Mouse (Mus musculus): ENCODE measurements around the gene Naxd.

Gene Naxd

DNA sequence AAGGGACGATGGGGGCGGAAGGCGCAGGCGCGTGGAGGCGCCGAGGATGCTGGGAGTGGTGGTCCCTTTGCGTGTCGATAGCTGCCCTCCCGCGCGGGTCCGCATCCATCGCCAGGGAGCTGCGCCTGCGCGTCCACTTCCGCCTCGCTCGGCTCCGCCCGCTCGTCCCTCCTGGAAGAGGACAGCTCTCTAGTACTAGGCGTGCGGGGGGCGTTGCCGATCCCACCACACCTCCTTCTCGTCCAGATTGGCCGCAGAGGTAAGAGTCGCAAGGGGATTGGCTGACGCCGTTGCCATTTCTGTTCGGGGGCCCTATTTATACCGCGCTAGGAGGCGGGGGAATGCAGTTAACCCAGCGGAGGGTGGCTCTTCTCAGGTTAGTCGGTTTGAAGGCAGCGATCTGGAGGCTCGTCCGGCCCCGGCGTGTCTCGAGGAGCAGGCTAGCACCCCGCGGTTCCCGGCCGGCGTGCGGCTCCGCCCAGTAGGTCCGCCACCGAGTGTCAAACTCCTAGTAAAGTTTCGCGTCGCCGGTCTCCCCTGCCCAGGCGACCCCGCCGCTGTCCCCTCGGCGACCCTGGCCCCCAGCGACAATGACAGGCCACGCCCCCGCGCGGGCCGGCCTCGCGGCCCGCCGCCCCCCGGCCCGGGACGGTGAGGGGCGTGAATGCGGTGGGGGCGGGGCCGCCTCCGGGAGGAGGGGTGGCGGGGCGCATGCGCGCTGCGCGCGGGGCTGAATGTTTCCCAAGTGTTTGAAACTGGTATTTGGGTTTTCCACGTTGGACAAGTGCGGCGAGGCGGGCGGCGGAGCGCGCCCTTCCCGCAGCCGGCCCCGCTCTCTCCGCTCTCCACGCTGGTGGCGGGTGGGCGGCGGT lies 58.6 kb downstream of the Naxd start:
- DNase-seq (ENCODE audit: low read depth, low spot score) = peak; percentile 99

- DNase-seq (ENCODE audit: low read depth, low spot score) = no peak
Measured at GRCm38 (mm10) chr8:11556691-11557423, 59.6 kb downstream of the Naxd start.

DNA sequence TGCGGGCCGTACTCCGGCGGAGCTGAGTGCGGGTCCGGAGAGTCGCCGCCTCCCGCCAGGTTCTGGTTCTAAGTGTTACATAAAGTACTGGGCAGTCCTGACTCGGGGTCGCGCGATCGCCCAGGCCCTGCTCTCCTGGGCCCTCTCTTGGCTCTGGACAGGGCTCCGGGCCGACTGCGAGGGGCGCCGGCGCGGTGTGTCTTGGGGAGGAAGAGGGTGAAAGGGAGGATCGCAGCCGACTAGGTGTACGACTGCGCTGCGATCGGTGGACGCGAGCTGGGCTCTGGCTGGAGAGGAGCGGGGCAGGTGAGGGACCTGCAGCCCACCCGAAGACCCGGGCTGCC lies 60.1 kb downstream of the Naxd start:
- no peak for DNase-seq (ENCODE audit: low read depth, low spot score)

DNA sequence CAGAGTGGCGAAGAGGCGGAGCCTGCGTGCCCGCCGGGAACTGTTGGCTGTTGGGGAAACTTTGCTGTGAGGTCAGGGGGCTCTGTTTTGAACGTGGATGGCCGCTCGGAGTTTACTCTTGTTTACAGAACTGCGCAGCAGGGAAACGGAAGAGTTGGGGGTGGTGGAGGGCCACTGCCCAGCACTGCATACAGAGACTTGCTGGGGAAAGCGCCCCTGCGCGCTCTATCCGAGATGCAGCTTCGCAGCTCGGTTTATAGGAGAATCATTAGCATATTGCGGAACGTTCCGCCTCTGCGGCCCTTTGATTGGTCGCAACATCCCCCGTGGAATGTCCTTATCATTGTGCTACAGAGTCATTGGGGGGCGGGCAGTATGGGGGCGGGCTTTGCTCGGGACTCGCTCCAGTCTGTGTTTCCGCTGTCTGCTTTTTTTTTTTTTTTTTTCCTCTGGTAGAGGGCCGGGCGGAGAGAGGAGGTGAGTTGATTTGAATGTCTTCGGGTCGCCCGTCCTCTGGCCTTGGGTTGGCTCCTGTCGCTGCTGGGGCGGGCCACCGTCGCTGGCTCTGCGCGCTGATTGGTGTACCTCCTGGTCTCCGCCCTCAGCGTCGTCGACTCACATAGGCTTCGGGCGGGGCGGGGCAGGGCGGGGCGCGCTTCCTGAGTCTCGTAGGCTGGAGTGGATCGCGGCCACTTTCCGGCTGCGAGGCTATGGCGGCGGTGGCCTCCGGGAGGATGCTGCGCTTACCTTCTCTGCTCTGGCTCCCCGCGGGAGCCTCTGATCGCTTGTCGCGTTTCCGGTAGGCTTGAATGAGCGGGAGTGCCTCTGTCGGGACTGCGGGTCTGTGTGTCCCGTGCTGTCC lies 60.7 kb downstream of the Naxd start:
- peak; percentile 98 for DNase-seq (ENCODE audit: low read depth, low spot score)

GRCm38 (mm10) chr8:11559511-11559910 lies 62.2 kb downstream of the Naxd start:
- no peak for DNase-seq (ENCODE audit: low read depth, low spot score)

DNA sequence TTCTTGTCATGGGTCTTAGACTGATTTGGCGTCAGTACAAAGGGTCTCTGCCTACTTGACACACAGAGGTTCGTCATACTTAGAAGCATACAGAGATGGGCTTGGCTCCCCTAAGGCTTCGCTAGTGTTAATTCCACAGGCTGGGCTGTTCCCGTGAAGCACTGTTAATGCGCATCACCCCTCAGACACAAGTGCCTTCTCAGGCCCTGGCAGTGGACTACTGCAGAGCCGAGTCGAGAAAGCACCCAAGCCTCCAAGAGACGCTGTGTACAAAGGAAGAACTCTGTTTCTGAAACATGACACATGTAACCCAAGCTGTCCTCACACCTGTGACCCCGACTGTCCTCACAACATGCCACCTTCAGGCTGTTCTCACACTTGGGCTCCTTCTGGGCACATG lies 62.9 kb downstream of the Naxd start:
- no peak for DNase-seq (ENCODE audit: low read depth, low spot score)

- no peak for DNase-seq (ENCODE audit: low read depth, low spot score)
Measured at GRCm38 (mm10) chr8:11564236-11564635, 66.9 kb downstream of the Naxd start.

Measured in telencephalon, adult 2 months (tissue).